19 mouse cellular contexts compared by ENCODE assay signal in the genomic region with DNA sequence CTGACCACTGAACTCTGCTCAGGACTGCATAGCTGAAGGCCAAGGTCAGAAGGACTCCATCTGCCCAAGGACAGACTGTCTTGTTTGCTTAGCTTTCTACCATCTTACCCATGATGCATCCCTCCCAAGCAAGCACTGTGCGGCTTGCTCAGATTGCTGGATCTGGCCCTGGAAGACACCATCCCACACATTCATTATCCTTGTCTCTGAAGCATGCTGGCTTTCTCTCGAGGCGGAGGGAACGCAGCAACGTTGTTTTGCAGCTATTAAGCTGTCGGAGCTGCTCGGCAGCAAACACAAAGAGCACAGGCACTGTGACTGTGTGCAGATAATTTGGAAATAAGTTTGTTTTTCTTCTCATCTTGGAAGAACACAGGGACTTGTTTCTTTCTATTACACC.
DNase-seq lines count a peak whose midpoint lies in the region; ATAC-seq lines count a peak whose summit lies in the region.
"Had no signal": no experiment of that assay in that cellular context is flagged by ENCODE, and none has a peak within 500 bp of the region (broad histone marks: within the 10 kb centered on the region; RNA-seq: fewer than 3 reads in every experiment).

No protein-coding gene starts in this region.

- no peak overlapping the region for H3K4me3 ChIP-seq in midbrain, embryonic 11.5 days (ENCODE audit: low read depth, low read length)
- H3K4me3 ChIP-seq: embryonic facial prominence, embryonic 15.5 days; heart, embryonic 13.5 days; hindbrain, embryonic 12.5 days; midbrain, embryonic 15.5 days; neural tube, embryonic 12.5 days; stomach, embryonic 15.5 days had no signal

- H3K36me3 ChIP-seq in midbrain, embryonic 11.5 days (ENCODE audit: control insufficient read depth, insufficient read depth, low read length): no peaks in the 10 kb centered on the region
- H3K36me3 ChIP-seq: embryonic facial prominence, embryonic 15.5 days; heart, embryonic 13.5 days; hindbrain, embryonic 12.5 days; midbrain, embryonic 15.5 days; neural tube, embryonic 12.5 days; stomach, embryonic 15.5 days had no signal

- no peak overlapping the region for H3K4me2 ChIP-seq in midbrain, embryonic 11.5 days
- H3K4me2 ChIP-seq: embryonic facial prominence, embryonic 15.5 days; heart, embryonic 13.5 days; hindbrain, embryonic 12.5 days; midbrain, embryonic 15.5 days; neural tube, embryonic 12.5 days; stomach, embryonic 15.5 days had no signal

- no peaks in the 10 kb centered on the region for H3K4me1 ChIP-seq in midbrain, embryonic 11.5 days (ENCODE audit: control insufficient read depth, insufficient read depth, low read length)
- H3K4me1 ChIP-seq: embryonic facial prominence, embryonic 15.5 days; heart, embryonic 13.5 days; hindbrain, embryonic 12.5 days; midbrain, embryonic 15.5 days; neural tube, embryonic 12.5 days; stomach, embryonic 15.5 days had no signal

- H3K9me3 ChIP-seq in midbrain, embryonic 11.5 days (ENCODE audit: control insufficient read depth, low read length): no peaks in the 10 kb centered on the region
- H3K9me3 ChIP-seq: embryonic facial prominence, embryonic 15.5 days; heart, embryonic 13.5 days; hindbrain, embryonic 12.5 days; midbrain, embryonic 15.5 days; neural tube, embryonic 12.5 days; stomach, embryonic 15.5 days had no signal

- peak; percentile 82 for DNase-seq in heart, adult 11 months
- DNase-seq in heart, postnatal 4 days: no peak
- DNase-seq in right cerebral cortex, adult 18-20 months: peak; percentile 69
- DNase-seq in right cerebral cortex, postnatal 14 days: no peak
- DNase-seq in layer of hippocampus, adult 8-10 months (ENCODE audit: low spot score in 2 of 2): peak; percentile 46 to 56
- peak; percentile 70 for DNase-seq in telencephalon, adult 2 months (ENCODE audit: low read depth, low spot score)
- DNase-seq in B cell, adult 2 months: no peak
- no peak for DNase-seq in midbrain, embryonic 11.5 days (ENCODE audit: low spot score, missing footprints)
- DNase-seq: gastrocnemius, postnatal 14 days; kidney, adult 11 months; lung, postnatal 36 days had no signal

- no peaks in the 10 kb centered on the region for H3K27me3 ChIP-seq in midbrain, embryonic 11.5 days (ENCODE audit: control insufficient read depth, insufficient read depth, low read length)
- H3K27me3 ChIP-seq: embryonic facial prominence, embryonic 15.5 days; heart, embryonic 13.5 days; hindbrain, embryonic 12.5 days; midbrain, embryonic 15.5 days; neural tube, embryonic 12.5 days; stomach, embryonic 15.5 days had no signal

- no peak for ATAC-seq in midbrain, embryonic 11.5 days (ENCODE audit: low FRiP score)
- ATAC-seq: activated CD4-positive, CD25-positive, alpha-beta regulatory T cell, adult 4 months; midbrain, embryonic 15.5 days had no signal

- WGBS in midbrain, embryonic 11.5 days: 89% methylated on average over 7 of the region's 7 CpGs

- H3K27ac ChIP-seq in midbrain, embryonic 11.5 days (ENCODE audit: low read depth, low read length): no peak overlapping the region
- H3K27ac ChIP-seq: embryonic facial prominence, embryonic 15.5 days; heart, embryonic 13.5 days; hindbrain, embryonic 12.5 days; liver, embryonic 14.5 days; midbrain, embryonic 15.5 days; neural tube, embryonic 12.5 days; stomach, embryonic 15.5 days had no signal

- H3K9ac ChIP-seq in midbrain, embryonic 11.5 days (ENCODE audit: low read length): no peak overlapping the region
- H3K9ac ChIP-seq: embryonic facial prominence, embryonic 15.5 days; heart, embryonic 13.5 days; hindbrain, embryonic 12.5 days; liver, embryonic 14.5 days; midbrain, embryonic 15.5 days; neural tube, embryonic 12.5 days; stomach, embryonic 15.5 days had no signal

Comparison
In these comparisons a context has a peak if more than half of its experiments do, and no peak if none do; other contexts are left out.
1. DNase-seq: peak in heart, adult 11 months (single experiment), right cerebral cortex, adult 18-20 months (single experiment), layer of hippocampus, adult 8-10 months (2 of 2) and telencephalon, adult 2 months (single experiment); none in heart, postnatal 4 days (single experiment), right cerebral cortex, postnatal 14 days (single experiment), B cell, adult 2 months (0 of 2) and midbrain, embryonic 11.5 days (single experiment).